Mouse (Mus musculus) liver, adult 2 months (tissue): ENCODE measurements around the gene Btg2. TPM values are rescaled to one million over a fixed set of nuclear protein-coding genes. Genes with fewer than 3 reads are reported as not detected.

Experiments used
- DNase-seq: peaks from one replicate; pipeline ENCODE4 v3.0.0-alpha.2; 2011; ENCODE audit warnings: low read depth, low spot score; ENCODE audit errors: extremely low read depth
- H3K27ac ChIP-seq: fragments of 200-500 bp; replicated peaks from 2 replicates; pipeline ENCODE4 v1.5.1; 2012; ENCODE audit warnings: low read depth, mild to moderate bottlenecking, control low read depth, inconsistent platforms, low read length; ENCODE audit not compliant: insufficient read depth
- H3K27me3 ChIP-seq: fragments of 200-500 bp; 2 replicates; pipeline ENCODE4 v1.6.1; 2012; ENCODE audit warnings: mild to moderate bottlenecking, moderate library complexity, low read length, inconsistent platforms; ENCODE audit not compliant: control insufficient read depth, insufficient read depth
- H3K36me3 ChIP-seq: fragments of 200-500 bp; 2 replicates; pipeline ENCODE4 v1.6.1; 2012; ENCODE audit warnings: low read length, inconsistent platforms; ENCODE audit not compliant: control insufficient read depth, insufficient read depth
- H3K4me1 ChIP-seq: fragments of 200-500 bp; 2 replicates; pipeline ENCODE4 v1.6.1; 2011; ENCODE audit warnings: low read length; ENCODE audit not compliant: control insufficient read depth, insufficient read depth
- H3K4me3 ChIP-seq: fragments of 200-500 bp; 2 replicates; pipeline ENCODE4 v1.5.1; 2011; ENCODE audit warnings: low read depth, mild to moderate bottlenecking, control low read depth, low read length, moderate library complexity; ENCODE audit not compliant: insufficient read depth
- H3K79me2 ChIP-seq: fragments of 200-500 bp; 2 replicates; pipeline ENCODE4 v1.6.1; 2012; ENCODE audit warnings: inconsistent platforms, mild to moderate bottlenecking, low read length, moderate library complexity; ENCODE audit not compliant: control insufficient read depth, insufficient read depth
- H3K9ac ChIP-seq: fragments of 200-500 bp; 2 replicates; pipeline ENCODE4 v1.6.1; 2012; ENCODE audit warnings: low read depth, mild to moderate bottlenecking, control low read depth, inconsistent platforms, low read length
- CTCF ChIP-seq: fragments of 200-500 bp; IDR thresholded peaks from 2 replicates; pipeline ENCODE4 v1.5.1; 2011; ENCODE audit warnings: low read depth, low read length, control low read depth
- POLR2A ChIP-seq: fragments of 200-500 bp; IDR thresholded peaks from 2 replicates; pipeline ENCODE4 v1.6.1; 2011; ENCODE audit warnings: low read length, control low read depth; ENCODE audit not compliant: insufficient read depth; ENCODE audit errors: extremely low read depth
- WGBS: fragments of 180-500 bp; shearing (Covaris S2); methylation state at CpG from one replicate; pipeline ENCODE4 v1.1.7; 2018; 5-methylcytosine and 5-hydroxymethylcytosine counted together
- polyA plus RNA-seq: library from polyadenylated mRNA; depleted of rRNA; stranded (reverse); fragments of >200 nt; gene quantifications from 2 replicates; pipeline ENCODE4 v1.2.3, GENCODE M21; 2012
- total RNA-seq: library from RNA; depleted of rRNA; stranded (reverse); fragments of >200 nt; gene quantifications from 2 replicates; pipeline ENCODE4 v1.2.3, GENCODE M21; 2014

The Btg2 gene
- total and polyA plus RNA-seq, 2 experiments = 6.9 to 7.0 TPM

DNA sequence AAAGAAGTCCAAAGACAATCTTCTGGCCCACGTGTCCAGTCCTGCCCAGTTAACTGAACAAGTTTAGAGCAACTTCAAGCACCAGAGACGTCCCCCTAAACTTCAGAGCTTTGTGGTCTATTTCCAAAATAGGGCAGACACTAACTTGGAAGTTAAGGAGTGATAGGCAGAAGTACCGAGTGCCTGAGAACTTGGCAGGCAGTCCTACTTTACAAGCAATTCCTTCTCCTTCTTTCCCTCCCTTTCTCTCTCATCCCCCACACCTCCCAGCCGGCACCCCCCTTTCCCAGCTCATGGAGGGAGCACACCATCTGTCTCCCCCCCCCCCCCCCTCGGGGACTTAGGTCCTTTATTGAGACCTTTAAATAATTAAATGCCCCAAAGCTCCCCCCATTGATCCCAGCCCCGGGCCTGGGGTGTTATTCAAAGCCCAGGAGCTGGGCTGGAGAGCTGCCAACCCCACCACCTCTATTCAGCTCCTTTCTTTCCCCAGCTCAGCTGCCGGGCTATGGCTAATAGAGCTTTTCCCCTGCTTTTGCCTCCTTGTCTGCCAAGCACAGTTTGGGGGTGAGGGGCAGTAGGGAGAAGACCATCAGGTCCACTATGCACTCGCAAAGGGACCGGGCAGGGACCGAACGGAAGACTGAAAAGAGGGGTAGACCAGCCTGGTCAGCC, 16.4 kb downstream of the Btg2 start:
- Histone ChIP-seq H3K27ac (peak overlapping the region; percentile 43), H3K9ac (peak overlapping the region; percentile 65; the same call in 1 of the 2 replicates)

DNA sequence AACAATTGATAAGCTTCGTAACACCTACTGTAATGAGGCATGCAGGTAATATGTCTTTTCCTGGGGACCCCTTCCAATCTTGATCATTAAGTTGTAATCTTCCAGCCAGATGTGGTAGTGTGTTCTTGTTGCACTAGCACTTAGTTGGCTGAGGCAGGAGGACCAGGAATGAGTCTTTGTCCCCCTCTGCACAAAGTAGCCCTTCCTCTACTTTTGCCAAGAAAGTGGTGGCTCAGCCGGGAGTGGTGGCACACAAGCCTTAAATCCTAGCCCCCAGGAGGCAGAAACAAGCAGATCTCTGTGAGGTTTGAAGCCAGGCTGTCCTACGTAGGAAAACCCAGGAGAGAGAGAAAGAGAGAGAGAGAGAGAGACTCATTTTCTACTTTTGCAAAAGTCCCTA, 17.0 kb downstream of the Btg2 start:
- no peak overlapping the region for H3K9ac ChIP-seq
- H3K4me1 ChIP-seq = peaks cover 20% of the 10 kb centered on the region

More for the DNA sequence above, 16.4 kb downstream of the Btg2 start:
- Histone ChIP-seq H3K79me2 (no peaks in the 10 kb centered on the region), H3K4me3 (no peak overlapping the region), H3K27me3 (no peaks in the 10 kb centered on the region), H3K4me1 (peaks cover 20% of the 10 kb centered on the region), H3K36me3 (no peaks in the 10 kb centered on the region)
- WGBS = 57% methylated on average over 11 of the region's 11 CpGs
- no peak for DNase-seq
- TF ChIP-seq POLR2A = no peak
- TF ChIP-seq CTCF = no peak

DNA sequence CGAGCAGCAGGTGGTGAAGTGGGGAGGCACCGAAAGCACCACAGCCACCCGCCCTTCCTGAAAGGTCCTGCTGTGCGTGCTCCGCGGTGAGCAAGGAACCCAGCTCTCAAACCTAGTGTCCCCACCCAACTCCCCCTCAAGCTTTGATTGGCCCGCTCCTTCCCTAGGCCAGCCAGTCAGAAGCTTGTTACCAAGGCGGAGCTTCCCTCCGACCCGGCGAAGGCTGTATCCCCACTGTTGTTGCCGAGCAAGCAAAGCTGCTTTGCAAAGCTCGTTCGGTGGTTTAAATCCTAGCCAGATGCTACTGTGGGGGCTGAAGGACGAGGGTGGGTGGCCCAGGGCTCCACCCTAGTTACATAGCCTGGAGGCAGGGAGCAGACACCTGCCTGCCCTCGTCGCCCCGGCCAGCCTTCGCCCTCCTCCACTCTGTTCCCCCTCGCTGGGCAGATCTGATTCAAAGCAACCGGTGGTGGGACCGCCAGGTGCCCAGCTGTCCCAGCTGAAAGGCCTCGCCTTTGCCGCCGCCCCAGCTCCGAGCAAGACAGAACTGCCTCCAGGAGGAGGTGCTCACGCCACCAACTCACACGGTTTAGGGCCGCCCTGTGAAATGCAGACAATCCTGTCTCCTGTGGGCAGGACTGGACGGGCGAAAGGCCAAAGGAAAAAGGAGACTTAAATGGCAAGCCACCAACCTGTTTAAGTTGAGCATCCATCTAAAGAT, 17.9 kb downstream of the Btg2 start:
- Histone ChIP-seq H3K4me1 (peaks cover 17% of the 10 kb centered on the region), H3K27me3 (no peaks in the 10 kb centered on the region)
- TF ChIP-seq CTCF (peak; percentile 17; the same call in 1 of the 2 replicates), POLR2A (0 out of 2 replicates have a peak, but pooled peaks have one; percentile 47)

More for the DNA sequence above, 17.0 kb downstream of the Btg2 start:
- no peak for DNase-seq
- no peaks in the 10 kb centered on the region for H3K36me3 ChIP-seq
- H3K4me3 ChIP-seq = no peak overlapping the region
- H3K27ac ChIP-seq = no peak overlapping the region
- TF ChIP-seq POLR2A (no peak), CTCF (no peak)
- H3K27me3 ChIP-seq = no peaks in the 10 kb centered on the region
- WGBS = 93% methylated on average over 3 of the region's 3 CpGs
- H3K79me2 ChIP-seq = no peaks in the 10 kb centered on the region

DNA sequence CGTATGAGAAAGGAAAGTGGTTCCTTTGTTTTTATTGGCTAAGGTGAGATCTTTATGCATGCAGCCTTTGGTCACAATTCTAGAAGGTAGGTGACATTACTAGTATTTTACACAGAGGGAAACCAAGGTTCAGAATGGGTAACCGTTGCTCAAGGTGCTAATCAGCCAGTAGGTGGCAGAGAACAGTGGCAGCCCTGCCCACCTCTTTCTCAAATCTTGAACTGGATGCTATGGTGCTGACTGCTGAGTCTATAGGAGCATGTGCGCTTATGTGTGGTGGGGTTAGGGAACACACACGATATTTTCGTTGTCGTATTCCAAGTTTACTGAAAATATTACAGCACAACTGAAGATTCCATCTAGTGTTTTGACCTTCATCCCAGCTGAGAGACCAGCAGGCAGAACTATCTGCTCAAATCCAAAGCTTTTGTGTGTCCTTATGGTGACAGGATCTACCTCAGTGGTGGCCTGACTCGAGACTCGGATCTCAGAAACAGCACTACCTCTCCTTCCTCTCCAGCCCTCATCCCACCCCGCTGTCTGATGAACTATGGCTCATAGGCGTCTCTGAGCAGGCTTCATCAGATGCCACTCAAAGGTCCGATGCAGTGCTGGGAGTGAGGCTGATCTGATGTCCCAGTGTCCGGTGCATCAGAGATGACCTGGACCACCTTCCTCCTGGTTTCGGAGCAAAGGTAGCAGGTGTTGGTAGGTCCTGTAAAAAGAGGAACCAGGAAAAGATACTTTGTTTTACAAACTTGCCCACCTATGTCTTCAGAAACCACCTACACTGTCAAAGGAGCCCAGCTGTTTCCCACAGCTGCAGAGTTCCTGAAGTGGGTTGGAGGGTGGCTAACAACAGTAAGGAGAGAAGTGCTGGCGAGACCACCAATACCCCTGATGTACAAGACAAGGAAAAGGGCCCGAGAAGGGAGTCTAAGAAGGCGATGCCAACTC, 18.9 kb downstream of the Btg2 start:
- H3K4me1 ChIP-seq = peaks cover 13% of the 10 kb centered on the region
- TF ChIP-seq POLR2A (no peak), CTCF (peak; percentile 50; the same call in 1 of the 2 replicates)
- no peak overlapping the region for H3K9ac ChIP-seq
- H3K36me3 ChIP-seq = no peaks in the 10 kb centered on the region
- no peak overlapping the region; the same call in 1 of the 2 replicates for H3K27ac ChIP-seq
- no peak for DNase-seq
- WGBS = 73% methylated on average over 16 of the region's 16 CpGs
- H3K4me3 ChIP-seq = no peak overlapping the region
- H3K79me2 ChIP-seq = no peaks in the 10 kb centered on the region
- no peaks in the 10 kb centered on the region for H3K27me3 ChIP-seq

More for the DNA sequence above, 17.9 kb downstream of the Btg2 start:
- 10% methylated on average over 31 of the region's 31 CpGs for WGBS
- Histone ChIP-seq H3K4me3 (peak overlapping the region; percentile 49; the same call in 1 of the 2 replicates), H3K9ac (peak overlapping the region; percentile 73), H3K27ac (peak overlapping the region; percentile 66), H3K79me2 (no peaks in the 10 kb centered on the region), H3K36me3 (no peaks in the 10 kb centered on the region)
- peak; percentile 63 for DNase-seq

DNA sequence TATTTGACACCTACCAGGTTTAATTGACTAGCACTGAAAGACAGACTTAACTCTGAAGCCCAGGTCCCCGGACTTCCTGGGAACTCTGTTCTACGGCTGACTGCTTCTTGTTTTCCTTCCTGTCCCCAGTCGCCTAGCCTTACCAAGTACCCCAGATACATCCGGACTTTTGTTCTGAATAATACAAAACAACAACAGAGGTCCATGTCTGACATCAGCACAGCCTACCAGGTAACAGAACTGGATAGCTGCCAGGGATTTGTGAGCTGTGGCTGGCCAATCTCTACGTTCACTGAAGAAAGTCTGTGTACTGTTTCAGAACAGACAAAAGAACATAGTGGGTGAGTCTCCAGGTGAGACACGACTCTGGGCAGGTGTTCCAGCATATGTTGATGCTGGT, 20.1 kb downstream of the Btg2 start:
- no peak overlapping the region for H3K9ac ChIP-seq
- no peaks in the 10 kb centered on the region for H3K36me3 ChIP-seq
- TF ChIP-seq CTCF (no peak), POLR2A (no peak)
- H3K27ac ChIP-seq = no peak overlapping the region
- DNase-seq = no peak
- 66% methylated on average over 6 of the region's 6 CpGs for WGBS
- H3K27me3 ChIP-seq = no peaks in the 10 kb centered on the region
- H3K4me1 ChIP-seq = peaks cover 6% of the 10 kb centered on the region
- no peaks in the 10 kb centered on the region for H3K79me2 ChIP-seq
- H3K4me3 ChIP-seq = no peak overlapping the region
